Mouse (Mus musculus) forebrain, embryonic 11.5 days (tissue): ENCODE results near the gene Bnc2. TPM values are rescaled to one million over a fixed set of nuclear protein-coding genes. Genes with fewer than 3 reads are reported as not detected.

Experiments
- ATAC-seq: fragments of 200-750 bp; cut with Nextera tagmentation; replicated peaks from 2 replicates; pipeline ENCODE4 v1.8.0; 2017; ENCODE audit warnings: moderate TSS enrichment; ENCODE audit not compliant: low FRiP score
- DNase-seq: peaks from one replicate; pipeline ENCODE4 v3.0.0-alpha.2; 2017; ENCODE audit warnings: low spot score
- H3K27ac ChIP-seq: fragments of 300-500 bp; sonication (generic); 2 replicates; pipeline ENCODE4 v1.5.1; 2014; ENCODE audit warnings: low read depth, low read length
- H3K27me3 ChIP-seq: fragments of 300-500 bp; sonication (generic); 2 replicates; pipeline ENCODE4 v1.6.1; 2014; ENCODE audit warnings: mild to moderate bottlenecking, low read length, mixed read lengths; ENCODE audit not compliant: control insufficient read depth, insufficient read depth
- H3K36me3 ChIP-seq: fragments of 300-500 bp; sonication (generic); 2 replicates; pipeline ENCODE4 v1.6.1; 2014; ENCODE audit warnings: mild to moderate bottlenecking, low read length, moderate library complexity, mixed read lengths; ENCODE audit not compliant: control insufficient read depth, insufficient read depth
- H3K4me1 ChIP-seq: fragments of 300-500 bp; sonication (generic); replicated peaks from 2 replicates; pipeline ENCODE4 v1.6.1; 2014; ENCODE audit warnings: low read length, mixed read lengths; ENCODE audit not compliant: control insufficient read depth, insufficient read depth
- H3K4me2 ChIP-seq: fragments of 300-500 bp; sonication (generic); 2 replicates; pipeline ENCODE4 v1.6.1; 2014; ENCODE audit warnings: low read depth, mild to moderate bottlenecking, low read length, moderate library complexity, mixed read lengths; ENCODE audit not compliant: severe bottlenecking
- H3K4me3 ChIP-seq: fragments of 300-500 bp; sonication (generic); 2 replicates; pipeline ENCODE4 v1.5.1; 2014; ENCODE audit warnings: low read depth, low read length
- H3K9ac ChIP-seq: fragments of 300-500 bp; sonication (generic); 2 replicates; pipeline ENCODE4 v1.6.1; 2014; ENCODE audit warnings: low read length
- H3K9me3 ChIP-seq: fragments of 300-500 bp; sonication (generic); 2 replicates; pipeline ENCODE4 v1.6.1; 2016; ENCODE audit warnings: low read length, mixed read lengths; ENCODE audit not compliant: control insufficient read depth
- WGBS: fragments of 180-500 bp; shearing (Covaris S2); extraction: QIAGEN DNeasy Blood & Tissue Kit; methylation state at CpG from one replicate; pipeline ENCODE4 v1.1.7; 2014; 5-methylcytosine and 5-hydroxymethylcytosine counted together
- polyA plus RNA-seq: library from polyadenylated mRNA; unstranded; fragments of >200 nt; fragmentation: Nextera tagmentation; extraction: Ambion mirVana; gene quantifications from 2 replicates; pipeline ENCODE4 v1.2.1, GENCODE M21; 2014

The Bnc2 gene
- polyA plus RNA-seq, 1 experiment from 2014 or later, result 7.5 TPM

DNA sequence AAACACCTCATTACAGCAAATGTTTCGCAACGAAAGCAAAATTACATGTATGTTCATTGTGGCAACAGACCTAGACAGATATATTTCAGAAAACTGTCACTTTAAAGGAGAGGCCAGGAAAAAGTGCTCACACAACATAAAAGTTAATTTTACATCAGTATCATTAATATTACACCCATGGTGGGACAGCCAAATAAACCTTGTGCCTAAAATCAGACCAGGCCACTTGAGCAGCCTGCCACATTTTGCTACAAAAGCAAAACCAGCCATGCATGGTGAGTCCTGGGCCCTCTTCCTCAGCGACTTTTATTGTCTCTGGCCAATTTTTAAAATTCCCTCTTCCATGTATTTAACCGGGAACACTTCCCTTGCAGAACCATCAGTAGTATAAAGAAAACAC, 221.5 kb downstream of the Bnc2 start:
- Histone ChIP-seq H3K27me3 (no peaks in the 10 kb centered on the region), H3K36me3 (no peaks in the 10 kb centered on the region), H3K4me3 (no peak overlapping the region), H3K27ac (no peak overlapping the region), H3K9ac (no peak overlapping the region), H3K9me3 (no peaks in the 10 kb centered on the region), H3K4me1 (no peaks in the 10 kb centered on the region), H3K4me2 (no peak overlapping the region)
- ATAC-seq (no peak), DNase-seq (no peak)
- WGBS, result 80% methylated on average over 4 of the region's 4 CpGs

DNA sequence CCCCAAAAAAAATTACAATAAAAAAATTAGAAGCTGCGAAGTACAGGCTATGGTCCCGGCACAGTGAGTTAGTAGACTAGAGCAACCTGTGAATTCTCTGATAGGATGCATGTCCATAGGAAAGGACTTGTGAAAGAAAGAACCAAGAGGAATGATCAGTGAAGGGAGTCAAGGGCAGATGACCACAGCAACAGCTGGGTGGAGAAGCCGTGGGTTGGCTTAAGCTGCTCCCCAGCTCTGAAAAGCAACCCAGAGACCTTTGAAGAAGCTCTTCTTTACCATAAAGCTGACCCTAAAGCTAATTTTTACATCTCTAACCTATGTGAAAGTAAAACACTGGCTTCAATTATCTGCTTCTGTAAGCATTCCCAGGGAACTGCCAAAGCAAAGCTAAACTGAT, 222.4 kb downstream of the Bnc2 start:
- Histone ChIP-seq H3K4me1 (no peaks in the 10 kb centered on the region), H3K27me3 (no peaks in the 10 kb centered on the region), H3K9ac (no peak overlapping the region), H3K4me2 (no peak overlapping the region), H3K4me3 (no peak overlapping the region), H3K36me3 (no peaks in the 10 kb centered on the region), H3K27ac (no peak overlapping the region), H3K9me3 (no peaks in the 10 kb centered on the region)
- ATAC-seq (no peak), DNase-seq (no peak)
- WGBS, result 94% methylated on average over 3 of the region's 3 CpGs

DNA sequence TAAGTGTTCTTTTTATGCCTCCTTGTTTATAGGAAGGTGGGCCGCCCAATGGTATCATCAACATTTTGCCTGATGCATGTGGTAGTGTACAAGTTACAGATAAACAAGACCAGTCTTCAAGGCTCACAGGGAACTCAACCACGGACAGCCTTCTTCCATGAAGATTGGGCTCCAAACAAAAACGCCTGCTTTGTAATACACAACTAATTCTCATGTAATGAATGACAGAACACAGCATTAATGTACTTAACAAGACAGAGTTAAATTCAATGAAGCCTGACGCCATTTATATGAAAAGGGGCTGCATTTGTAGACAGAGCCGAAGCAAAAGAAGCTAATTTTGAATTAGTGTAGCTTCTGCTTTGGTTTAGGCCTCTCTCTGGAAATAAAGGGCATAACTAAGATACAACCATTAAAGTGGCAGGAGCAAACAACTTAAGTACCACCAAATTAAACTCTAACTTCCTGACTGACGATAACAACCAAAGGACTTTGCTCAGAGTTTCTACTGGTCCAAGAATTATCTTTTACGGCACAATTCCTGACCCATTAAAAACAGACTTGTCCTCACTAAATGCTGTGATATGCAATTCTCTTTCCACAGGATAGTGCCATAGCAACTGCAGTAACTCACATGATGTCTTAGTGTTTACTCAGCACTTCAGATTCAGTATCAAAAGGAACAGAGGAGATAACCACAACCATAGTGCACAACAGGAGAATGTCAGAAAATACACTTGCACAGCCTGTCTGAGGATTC, 225.6 kb downstream of the Bnc2 start:
- ATAC-seq (no peak), DNase-seq (no peak)
- no peaks in the 10 kb centered on the region for H3K4me1 ChIP-seq
- H3K27me3 ChIP-seq, result no peaks in the 10 kb centered on the region
- no peak overlapping the region for H3K9ac ChIP-seq
- no peaks in the 10 kb centered on the region for H3K36me3 ChIP-seq
- H3K4me3 ChIP-seq, result no peak overlapping the region
- WGBS, result 86% methylated on average over 7 of the region's 7 CpGs
- H3K9me3 ChIP-seq, result no peaks in the 10 kb centered on the region
- no peak overlapping the region for H3K27ac ChIP-seq
- H3K4me2 ChIP-seq, result no peak overlapping the region

DNA sequence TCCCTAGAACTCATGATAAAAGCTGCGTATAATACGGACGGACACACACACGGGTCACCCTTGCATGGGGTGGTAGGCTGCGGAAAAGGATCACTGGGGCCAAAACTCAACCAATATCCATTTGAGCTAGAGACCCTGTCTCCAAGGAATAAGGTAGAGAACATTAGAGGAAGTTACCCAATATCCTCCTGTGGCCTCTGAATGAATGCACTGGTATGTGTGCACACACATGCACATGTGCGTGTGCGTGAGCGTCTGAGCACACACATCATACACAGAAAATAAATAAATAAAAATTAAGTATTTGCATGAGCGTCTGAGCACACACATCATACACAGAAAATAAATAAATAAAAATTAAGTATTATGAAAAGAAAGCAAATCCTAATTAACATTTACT, 241.8 kb downstream of the Bnc2 start:
- WGBS, result 97% methylated on average over 9 of the region's 9 CpGs
- no peaks in the 10 kb centered on the region for H3K9me3 ChIP-seq
- no peaks in the 10 kb centered on the region for H3K4me1 ChIP-seq
- DNase-seq (no peak), ATAC-seq (no peak)
- H3K36me3 ChIP-seq, result no peaks in the 10 kb centered on the region
- no peaks in the 10 kb centered on the region for H3K27me3 ChIP-seq
- no peak overlapping the region for H3K4me2 ChIP-seq
- no peak overlapping the region for H3K4me3 ChIP-seq
- H3K27ac ChIP-seq, result no peak overlapping the region
- H3K9ac ChIP-seq, result no peak overlapping the region

DNA sequence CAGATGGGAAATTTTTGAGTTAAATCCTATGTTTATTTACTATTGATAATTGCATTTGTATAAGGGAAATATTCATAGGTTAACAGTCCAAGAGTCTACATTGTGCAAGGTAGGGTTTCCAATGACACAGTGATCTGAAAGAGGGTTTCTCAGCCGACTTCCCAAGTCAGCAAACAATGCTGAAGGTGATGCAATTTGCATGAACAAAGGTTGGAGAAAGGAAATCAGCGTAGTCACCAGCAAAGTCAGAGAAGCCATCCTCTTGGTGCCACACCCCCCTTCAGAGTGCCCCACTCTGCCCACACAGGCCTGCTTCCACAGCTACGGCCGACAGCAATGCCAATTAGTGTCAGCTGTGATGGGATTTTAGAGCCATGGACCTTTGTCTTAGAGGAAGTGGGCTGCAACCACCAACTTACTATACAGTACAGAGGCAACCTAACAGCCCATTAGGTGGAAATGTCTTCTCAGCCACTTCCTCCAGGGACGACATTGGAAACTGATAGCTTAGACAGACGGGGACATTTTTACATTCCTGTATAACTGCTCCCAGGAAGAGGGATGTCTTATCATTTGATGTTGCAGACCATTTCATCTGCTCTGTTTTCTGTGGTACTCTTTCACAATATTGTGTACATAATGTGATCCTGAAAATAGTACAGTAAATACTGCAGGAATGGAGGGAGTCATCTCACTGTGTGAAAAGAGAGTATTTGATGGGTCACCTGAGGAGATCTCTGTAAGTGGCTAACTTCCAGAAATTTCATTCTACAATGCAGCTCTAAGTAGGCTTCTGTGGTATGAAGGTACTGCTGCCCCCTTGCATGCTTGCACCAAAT, 243.2 kb downstream of the Bnc2 start:
- H3K9ac ChIP-seq, result no peak overlapping the region
- no peak for ATAC-seq
- no peak for DNase-seq

DNA sequence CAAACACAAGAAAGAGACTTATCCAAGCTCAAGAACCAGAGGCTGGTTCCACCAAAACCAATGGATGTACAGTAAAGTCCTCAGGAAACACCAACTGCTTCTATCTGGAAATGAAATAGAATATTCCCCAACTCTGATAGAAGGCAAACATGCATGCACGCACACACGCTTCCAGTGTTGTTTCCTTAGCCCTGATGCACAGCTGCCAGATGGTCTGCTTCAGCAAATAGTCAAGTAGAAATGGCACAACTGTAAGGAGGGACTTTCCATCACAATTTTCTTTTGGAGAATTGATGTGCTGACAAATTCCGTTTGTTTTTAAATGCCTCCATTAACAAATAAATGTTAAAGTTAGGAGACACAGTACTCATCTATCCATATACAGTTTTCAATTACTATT, 247.1 kb downstream of the Bnc2 start:
- WGBS, result 96% methylated on average over 3 of the region's 3 CpGs
- Histone ChIP-seq H3K4me1 (no peaks in the 10 kb centered on the region), H3K36me3 (no peaks in the 10 kb centered on the region), H3K9ac (no peak overlapping the region), H3K9me3 (no peaks in the 10 kb centered on the region), H3K27me3 (no peaks in the 10 kb centered on the region), H3K27ac (no peak overlapping the region), H3K4me3 (no peak overlapping the region), H3K4me2 (no peak overlapping the region)
- ATAC-seq (no peak), DNase-seq (no peak)

More for the DNA sequence above, 243.2 kb downstream of the Bnc2 start:
- Histone ChIP-seq H3K4me2 (no peak overlapping the region), H3K36me3 (no peaks in the 10 kb centered on the region), H3K4me1 (no peaks in the 10 kb centered on the region), H3K27ac (no peak overlapping the region), H3K27me3 (no peaks in the 10 kb centered on the region), H3K9me3 (no peaks in the 10 kb centered on the region), H3K4me3 (no peak overlapping the region)
- WGBS, result 43% methylated on average over 6 of the region's 6 CpGs

DNA sequence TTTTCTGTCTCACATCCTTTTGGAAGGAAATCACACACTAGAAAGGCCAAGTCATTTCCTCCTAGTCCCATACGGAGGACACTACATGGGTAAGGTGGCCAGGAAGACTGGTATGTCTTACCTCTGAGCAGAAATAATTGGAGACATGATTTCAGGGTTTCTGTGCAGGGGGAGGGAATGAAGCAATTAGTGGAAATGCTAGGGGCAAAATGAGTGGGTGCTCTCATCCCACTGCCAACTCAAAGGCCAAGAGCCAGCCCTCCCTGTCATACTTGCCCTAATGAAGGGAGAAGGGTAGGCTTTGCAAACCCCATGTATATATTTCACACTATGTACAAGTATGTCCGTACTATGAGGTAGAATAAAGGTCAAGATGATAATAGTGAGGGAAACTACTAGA, 263.6 kb downstream of the Bnc2 start:
- H3K27ac ChIP-seq, result no peak overlapping the region
- no peak for ATAC-seq
- no peak overlapping the region for H3K4me3 ChIP-seq
- no peak overlapping the region for H3K4me2 ChIP-seq
- H3K36me3 ChIP-seq, result no peaks in the 10 kb centered on the region
- DNase-seq, result no peak
- H3K9me3 ChIP-seq, result no peaks in the 10 kb centered on the region
- no peaks in the 10 kb centered on the region for H3K27me3 ChIP-seq
- no peak overlapping the region for H3K9ac ChIP-seq
- no peaks in the 10 kb centered on the region for H3K4me1 ChIP-seq
- WGBS, result 90% methylated on average over 2 of the region's 2 CpGs

DNA sequence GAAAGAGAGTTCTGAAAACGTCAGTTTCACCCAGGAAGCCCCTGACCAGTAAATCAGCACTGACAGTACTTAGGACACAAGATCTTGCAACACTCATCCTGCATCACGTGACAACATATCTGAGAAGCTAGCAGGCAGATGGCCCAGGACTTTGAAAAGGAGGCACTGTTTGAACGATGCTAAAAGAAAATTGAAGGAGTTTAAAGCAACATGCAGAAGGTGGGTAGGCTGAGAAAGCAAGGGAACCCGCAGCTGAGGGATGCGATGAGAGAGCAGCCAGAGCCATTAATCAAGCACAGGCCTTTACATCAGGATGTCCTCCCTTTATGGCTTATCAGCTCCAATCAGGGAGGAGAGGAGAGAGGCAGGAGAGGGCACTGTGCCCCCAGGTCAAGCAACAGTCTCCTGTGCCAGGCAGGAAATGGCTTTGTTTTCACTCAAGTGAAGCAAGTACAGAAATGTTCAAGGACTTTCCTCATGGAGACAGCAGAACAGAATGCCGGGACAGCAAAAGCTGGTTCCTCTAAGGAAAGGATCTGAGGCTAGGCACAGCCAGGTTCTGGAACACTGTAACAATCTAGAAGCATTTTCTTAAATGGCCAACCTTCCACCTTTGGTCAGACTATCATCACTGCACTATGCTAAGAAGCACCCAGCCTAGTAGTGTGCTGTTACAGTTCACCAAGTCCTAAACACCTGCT, 267.6 kb downstream of the Bnc2 start:
- no peak for DNase-seq
- Histone ChIP-seq H3K4me3 (no peak overlapping the region), H3K4me2 (no peak overlapping the region), H3K36me3 (no peaks in the 10 kb centered on the region), H3K9me3 (no peaks in the 10 kb centered on the region), H3K9ac (no peak overlapping the region), H3K27ac (no peak overlapping the region), H3K27me3 (no peaks in the 10 kb centered on the region), H3K4me1 (no peaks in the 10 kb centered on the region)
- no peak for ATAC-seq
- 74% methylated on average over 6 of the region's 6 CpGs for WGBS
